Mouse (Mus musculus) heart, adult 18-20 months (tissue): ENCODE results near the gene Ikbkg. TPM values are rescaled to one million over a fixed set of nuclear protein-coding genes. Genes with fewer than 3 reads are reported as not detected.
"Not testable (repeated sequence)": the region's sequence is repeated elsewhere in the genome, so short reads cannot be mapped to it uniquely, and the experiment has no call there.

Experiments
- DNase-seq, 2 experiments: peaks; one replicate each; pipeline ENCODE4 v3.0.0; 2021 to 2022; ENCODE audit warnings: mixed read lengths in 1 of 2
- total RNA-seq, 2 experiments: library from RNA; stranded (reverse); gene quantifications; 2 replicates each; pipeline ENCODE4 v1.2.3; 2021

Ikbkg gene
- total RNA-seq, 2 experiments from 2014 or later: 44.7 to 51.0 TPM

DNA sequence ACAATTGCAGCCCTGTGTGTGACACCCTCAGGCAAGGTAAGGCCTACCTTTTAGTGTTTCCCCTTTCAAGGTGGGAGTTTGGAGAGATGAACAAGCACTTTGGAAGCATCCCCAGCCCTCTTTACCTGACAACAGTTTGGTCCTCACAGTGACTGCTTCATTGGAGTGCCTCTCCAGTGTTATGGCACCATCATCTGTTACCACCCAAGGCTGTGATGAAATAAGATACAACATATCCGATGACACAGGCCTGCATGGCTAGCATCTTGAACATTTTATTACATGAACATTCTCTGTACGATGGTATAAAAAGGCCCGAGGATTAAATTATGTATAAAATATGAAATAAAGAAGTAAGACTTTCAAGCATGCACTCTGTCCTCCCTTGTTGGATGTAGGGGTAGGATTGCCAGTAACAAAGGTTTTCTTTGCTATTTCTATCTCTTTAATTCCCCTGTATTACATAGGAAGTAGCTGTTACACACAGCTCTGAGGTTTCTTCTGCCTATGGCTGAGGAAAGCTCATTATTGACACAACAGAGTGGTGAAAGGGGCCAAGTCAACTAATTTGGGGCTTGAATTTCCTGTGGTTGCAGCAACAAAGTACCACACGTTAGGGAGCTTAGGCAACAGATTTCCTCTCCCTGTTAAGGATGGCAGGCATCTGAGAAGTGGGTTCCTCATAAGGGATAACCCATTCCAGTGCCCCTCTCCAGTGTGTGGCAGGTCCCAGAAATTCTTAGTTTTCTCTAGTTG, 58.2 kb downstream of the Ikbkg start:
- no peak for DNase-seq

DNA sequence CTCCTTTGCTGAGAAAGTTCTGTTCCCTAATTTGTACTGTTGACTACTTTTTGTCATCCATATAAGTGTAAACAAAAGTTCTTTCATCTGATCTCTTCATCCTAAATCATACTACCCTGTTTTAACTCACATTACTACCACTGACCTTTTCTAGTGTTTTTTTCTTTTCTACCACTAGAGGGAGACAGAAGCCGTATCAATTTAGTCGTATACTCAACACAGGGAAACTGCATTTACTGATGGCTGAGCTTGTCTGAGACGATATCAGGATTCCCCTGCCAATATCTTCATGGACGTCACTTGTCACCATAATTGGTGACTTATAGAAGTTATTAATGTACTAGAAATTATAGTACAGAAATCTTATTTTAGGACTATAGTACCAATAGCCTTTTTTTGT, 59.7 kb downstream of the Ikbkg start:
- DNase-seq: peak in 1 of 2 experiments; percentile 31

DNA sequence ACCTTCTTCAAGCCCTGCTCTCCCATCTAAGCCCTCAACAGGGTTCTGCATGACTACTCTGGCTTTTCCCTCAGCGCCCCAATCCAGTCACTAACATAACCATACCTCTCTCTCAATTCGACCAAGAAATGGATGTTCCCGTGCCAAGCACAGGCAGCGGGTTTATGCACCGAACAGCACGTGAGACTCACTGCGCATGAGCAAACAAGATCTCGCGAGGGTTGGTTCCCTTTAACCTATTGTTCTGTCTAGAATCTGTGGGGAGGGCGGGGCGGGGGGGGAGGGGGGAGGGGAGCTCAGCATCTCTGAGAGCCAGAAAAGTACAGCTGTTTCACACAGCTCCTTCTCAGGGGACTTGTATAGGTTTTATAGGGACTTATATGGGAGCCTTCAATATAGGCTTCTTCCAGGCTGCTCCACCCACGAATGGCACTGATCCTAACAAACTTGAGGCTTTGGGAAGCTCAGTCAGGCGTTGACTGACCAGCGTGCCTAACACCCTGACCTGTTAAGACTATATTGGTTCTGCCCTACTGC, 88.3 kb downstream of the Ikbkg start, which contains the start of gene Gm6880:
Gene Gm6880, minus strand, starts transcription at position 51 of the 537 bp plus-strand sequence.
- DNase-seq: not testable (repeated sequence)

DNA sequence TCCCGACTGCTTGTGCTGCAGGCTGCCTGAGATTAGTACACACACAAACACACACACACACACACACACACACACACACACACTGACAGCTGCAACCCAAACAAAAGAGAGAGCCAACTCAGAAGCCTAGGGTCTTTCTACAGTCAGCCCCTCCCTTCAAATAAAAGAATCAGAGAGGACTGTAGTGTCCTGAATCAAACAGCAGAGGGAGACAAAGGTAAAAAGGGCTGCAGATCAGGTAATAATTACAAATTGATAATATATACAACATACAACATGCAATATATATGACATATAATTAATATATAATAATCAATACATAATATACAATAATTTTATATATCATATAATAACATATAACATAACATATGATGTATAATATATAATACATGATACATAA, 104.0 kb downstream of the Ikbkg start:
- no peak for DNase-seq

Other genes with a start within 250 kb of the Ikbkg start
- gene Tex28, start 225.5 kb upstream of the Ikbkg start, total RNA-seq: not detected
- gene Tktl1, start 216.0 kb upstream of the Ikbkg start, total RNA-seq: not detected
- 10 to 100 TPM; 85.9 to 91.8 TPM for gene Flna, start 143.5 kb upstream of the Ikbkg start, total RNA-seq
- 10 to 100 TPM; 31.0 to 35.2 TPM for gene Emd, start 138.6 kb upstream of the Ikbkg start, total RNA-seq
- gene Rpl10, start 122.5 kb upstream of the Ikbkg start, total RNA-seq: 100 to 1,000 TPM; 240 to 275 TPM
- 10 to 100 TPM; 45.4 to 47.6 TPM for gene Taz, start 111.4 kb upstream of the Ikbkg start, total RNA-seq
- gene Dnase1l1, start 111.0 kb upstream of the Ikbkg start, total RNA-seq: 10 to 100 TPM; 17.7 to 23.5 TPM
- 100 to 1,000 TPM; 130 to 139 TPM for gene Atp6ap1, start 96.2 kb upstream of the Ikbkg start, total RNA-seq
- 10 to 100 TPM; 50.9 to 66.5 TPM for gene Gdi1, start 88.3 kb upstream of the Ikbkg start, total RNA-seq
- gene Fam50a, start 80.3 kb upstream of the Ikbkg start, total RNA-seq: 10 to 100 TPM; 23.9 to 27.7 TPM
- under 1 TPM; 0.40 to 0.93 TPM for gene Plxna3, start 64.2 kb upstream of the Ikbkg start, total RNA-seq
- gene Lage3, start 39.7 kb upstream of the Ikbkg start, total RNA-seq: 10 to 100 TPM; 26.8 to 29.0 TPM
- gene Ubl4a, start 20.1 kb upstream of the Ikbkg start, total RNA-seq: 10 to 100 TPM; 76.0 to 77.9 TPM
- 1 to 10 TPM; 4.5 to 5.1 TPM for gene Slc10a3, start 19.9 kb upstream of the Ikbkg start, total RNA-seq
- gene Fam3a, start within 50 bp of the Ikbkg start, total RNA-seq: 10 to 100 TPM; 19.2 to 20.7 TPM
- 10 to 100 TPM in 1 of 2 experiments, 1 to 10 TPM in 1; 5.8 to 10.6 TPM for gene G6pdx, start 35.9 kb downstream of the Ikbkg start, total RNA-seq
- gene Gm6880, start 88.1 kb downstream of the Ikbkg start, total RNA-seq: not detected
- gene Olfr1326-ps1, start 181.6 kb downstream of the Ikbkg start, total RNA-seq: not detected
- not detected for gene Olfr1325, start 199.4 kb downstream of the Ikbkg start, total RNA-seq